18 mouse cellular contexts compared by ENCODE assay signal in the genomic region with DNA sequence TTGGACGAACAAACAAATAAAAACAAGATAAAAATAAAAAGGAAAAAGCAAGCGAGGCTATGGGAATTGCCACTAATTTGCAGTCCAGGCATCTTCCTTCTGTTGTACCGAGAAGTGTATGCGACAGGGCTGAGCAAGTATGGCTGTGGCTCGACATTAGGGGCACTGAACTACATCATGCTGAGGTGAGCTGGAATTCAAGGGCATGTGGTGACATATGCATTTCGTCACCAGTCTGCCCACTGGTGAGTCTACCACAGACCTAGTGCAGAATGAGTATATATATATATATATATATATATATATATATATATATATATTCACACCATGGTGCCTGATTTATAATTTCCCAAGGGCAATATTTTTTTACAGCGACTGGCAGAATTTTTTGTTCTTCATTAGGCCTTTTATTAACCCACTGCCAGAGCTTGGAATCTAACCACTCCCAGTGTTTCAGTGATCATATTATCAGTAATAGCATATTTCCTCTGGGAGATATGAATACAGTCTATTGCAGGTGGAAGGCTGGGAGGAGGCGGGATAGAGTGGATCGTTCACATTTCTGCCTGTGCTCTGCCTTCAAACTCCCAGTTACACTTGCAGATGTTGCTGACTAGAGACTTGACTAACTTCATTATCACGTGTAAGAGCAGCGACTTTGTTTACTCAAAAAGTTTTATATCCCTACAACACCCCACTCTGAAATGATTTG.
"Had no signal": no experiment of that assay in that cellular context is flagged by ENCODE, and none has a peak within 500 bp of the region (broad histone marks: within the 10 kb centered on the region; RNA-seq: fewer than 3 reads in every experiment).

No protein-coding gene starts in this region.

- H3K9ac ChIP-seq: liver, embryonic 12.5 days; liver, embryonic 14.5 days; lung, embryonic 14.5 days; midbrain, embryonic 15.5 days; neural tube, embryonic 12.5 days had no signal

- H3K4me1 ChIP-seq: liver, embryonic 12.5 days; midbrain, embryonic 10.5 days; midbrain, embryonic 15.5 days; neural tube, embryonic 12.5 days had no signal

- H3K27me3 ChIP-seq: liver, embryonic 12.5 days; midbrain, embryonic 15.5 days; neural tube, embryonic 12.5 days had no signal

- H3K9me3 ChIP-seq: liver, embryonic 12.5 days; midbrain, embryonic 10.5 days; midbrain, embryonic 15.5 days; neural tube, embryonic 12.5 days had no signal

- H3K4me2 ChIP-seq: liver, embryonic 12.5 days; lung, embryonic 14.5 days; midbrain, embryonic 15.5 days; neural tube, embryonic 12.5 days had no signal

- DNase-seq: lung, adult 18-20 months; lung, embryonic 14.5 days; lung, postnatal 10 days; lung, postnatal 4 days; retina, postnatal 1 day; right cerebral cortex, adult 18-20 months; right cerebral cortex, postnatal 25 days; right cerebral cortex, postnatal 4 days; spleen, adult 18-20 months; thymus, adult 18-20 months; thymus, postnatal 14 days; thymus, postnatal 36 days had no signal

- H3K36me3 ChIP-seq: liver, embryonic 12.5 days; midbrain, embryonic 10.5 days; midbrain, embryonic 15.5 days; neural tube, embryonic 12.5 days had no signal

- H3K27ac ChIP-seq: liver, embryonic 12.5 days; liver, embryonic 14.5 days; midbrain, embryonic 10.5 days; midbrain, embryonic 15.5 days; neural tube, embryonic 12.5 days had no signal

- ATAC-seq: liver, embryonic 12.5 days; midbrain, embryonic 15.5 days had no signal

- H3K4me3 ChIP-seq: liver, embryonic 12.5 days; midbrain, embryonic 10.5 days; midbrain, embryonic 15.5 days; myocyte; neural tube, embryonic 12.5 days had no signal
